Mouse (Mus musculus): Measurements from ENCODE around the gene Alyref. TPM values are rescaled to one million over a fixed set of nuclear protein-coding genes. Genes with fewer than 3 reads are reported as not detected.

Gene Alyref
- total RNA-seq, 2 experiments from 2014 or later = 61.7 to 67.4 TPM

GRCm38 (mm10) chr11:120626785-120627467 is 28.8 kb upstream of the Alyref start:
- no peak for DNase-seq (ENCODE audit: extremely low spot score in 1 of 2, low spot score in 1 of 2)

GRCm38 (mm10) chr11:120625152-120625775 is 27.1 kb upstream of the Alyref start, which contains the start of gene Sirt7:
Gene Sirt7, minus strand, starts transcription at chr11:120625240.
- no peak for DNase-seq (ENCODE audit: extremely low spot score in 1 of 2, low spot score in 1 of 2)

- peak; percentile 70 to 76 for DNase-seq (ENCODE audit: extremely low spot score in 1 of 2, low spot score in 1 of 2)
Measured at GRCm38 (mm10) chr11:120624680-120625111, 26.5 kb upstream of the Alyref start.

- peak; percentile 40 to 71 for DNase-seq (ENCODE audit: extremely low spot score in 1 of 2, low spot score in 1 of 2)
Measured at GRCm38 (mm10) chr11:120623961-120624679, 26.0 kb upstream of the Alyref start.

- no peak for DNase-seq (ENCODE audit: extremely low spot score in 1 of 2, low spot score in 1 of 2)
Measured at GRCm38 (mm10) chr11:120622805-120623204, 24.6 kb upstream of the Alyref start.

- DNase-seq (ENCODE audit: extremely low spot score in 1 of 2, low spot score in 1 of 2) = no peak
Measured at GRCm38 (mm10) chr11:120620195-120620594, 22.0 kb upstream of the Alyref start.

GRCm38 (mm10) chr11:120618619-120619535 is 20.7 kb upstream of the Alyref start:
- no peak for DNase-seq (ENCODE audit: extremely low spot score in 1 of 2, low spot score in 1 of 2)

- peak; percentile 80 to 83 for DNase-seq (ENCODE audit: extremely low spot score in 1 of 2, low spot score in 1 of 2)
Measured at GRCm38 (mm10) chr11:120617519-120618112, 19.5 kb upstream of the Alyref start, which contains the start of gene Pcyt2. Gene Pcyt2, minus strand, starts transcription at chr11:120617936.

GRCm38 (mm10) chr11:120616617-120617294 is 18.6 kb upstream of the Alyref start:
- no peak for DNase-seq (ENCODE audit: extremely low spot score in 1 of 2, low spot score in 1 of 2)

- DNase-seq (ENCODE audit: extremely low spot score in 1 of 2, low spot score in 1 of 2) = no peak
Measured at GRCm38 (mm10) chr11:120615606-120616203, 17.5 kb upstream of the Alyref start.

- DNase-seq (ENCODE audit: extremely low spot score in 1 of 2, low spot score in 1 of 2) = no peak
Measured at GRCm38 (mm10) chr11:120615167-120615566, 17.0 kb upstream of the Alyref start.

GRCm38 (mm10) chr11:120613976-120614375 is 15.8 kb upstream of the Alyref start:
- no peak for DNase-seq (ENCODE audit: extremely low spot score in 1 of 2, low spot score in 1 of 2)

- DNase-seq (ENCODE audit: extremely low spot score in 1 of 2, low spot score in 1 of 2) = no peak
Measured at GRCm38 (mm10) chr11:120613481-120613972, 15.4 kb upstream of the Alyref start.

- peak; percentile 44 to 72 for DNase-seq (ENCODE audit: extremely low spot score in 1 of 2, low spot score in 1 of 2)
Measured at GRCm38 (mm10) chr11:120612763-120613162, 14.6 kb upstream of the Alyref start.

- no peak for DNase-seq (ENCODE audit: extremely low spot score in 1 of 2, low spot score in 1 of 2)
Measured at GRCm38 (mm10) chr11:120610477-120611046, 12.4 kb upstream of the Alyref start.

GRCm38 (mm10) chr11:120609250-120609649 is 11.1 kb upstream of the Alyref start:
- no peak for DNase-seq (ENCODE audit: extremely low spot score in 1 of 2, low spot score in 1 of 2)

GRCm38 (mm10) chr11:120608241-120609034 is 10.3 kb upstream of the Alyref start, which contains the start of gene Npb:
Gene Npb, plus strand, starts transcription at chr11:120608477.
- DNase-seq (ENCODE audit: extremely low spot score in 1 of 2, low spot score in 1 of 2) = no peak

Data from layer of hippocampus, postnatal 25 days (tissue).